Mouse (Mus musculus) olfactory bulb, adult 2 months (tissue): ENCODE measurements around the gene Gpam. TPM values are rescaled to one million over a fixed set of nuclear protein-coding genes. Genes with fewer than 3 reads are reported as not detected.

Source experiments
- H3K27ac ChIP-seq: fragments of 200-500 bp; 2 replicates; pipeline ENCODE4 v1.5.1; 2012; ENCODE audit warnings: low read depth, low read length; ENCODE audit not compliant: insufficient read depth
- H3K4me1 ChIP-seq: fragments of 200-500 bp; 2 replicates; pipeline ENCODE4 v1.6.1; 2012; ENCODE audit warnings: low read length; ENCODE audit not compliant: control insufficient read depth, insufficient read depth
- H3K4me3 ChIP-seq: fragments of 200-500 bp; 2 replicates; pipeline ENCODE4 v1.5.1; 2012; ENCODE audit warnings: mild to moderate bottlenecking, low read depth, low read length, moderate library complexity; ENCODE audit not compliant: insufficient read depth
- CTCF ChIP-seq: fragments of 200-500 bp; IDR thresholded peaks from 2 replicates; pipeline ENCODE4 v1.5.1; 2012; ENCODE audit warnings: low read depth, mild to moderate bottlenecking, low read length, moderate library complexity; ENCODE audit not compliant: insufficient read depth
- POLR2A ChIP-seq: fragments of 200-500 bp; IDR thresholded peaks from 2 replicates; pipeline ENCODE4 v1.6.1; 2012; ENCODE audit warnings: mild to moderate bottlenecking, low read depth, low read length, moderate library complexity; ENCODE audit not compliant: insufficient read depth
- WGBS: fragments of 180-500 bp; shearing (Covaris S2); methylation state at CpG from one replicate; pipeline ENCODE4 v1.1.7; 2018; 5-methylcytosine and 5-hydroxymethylcytosine counted together
- polyA plus RNA-seq: library from polyadenylated mRNA; stranded (reverse); fragments of >200 nt; gene quantifications from 2 replicates; pipeline ENCODE4 v1.2.4, GENCODE M21; 2012; ENCODE audit warnings: low replicate concordance; ENCODE audit not compliant: missing spikeins, insufficient read depth, insufficient read length

Gene Gpam
- polyA plus RNA-seq, 1 experiment: not detected

DNA sequence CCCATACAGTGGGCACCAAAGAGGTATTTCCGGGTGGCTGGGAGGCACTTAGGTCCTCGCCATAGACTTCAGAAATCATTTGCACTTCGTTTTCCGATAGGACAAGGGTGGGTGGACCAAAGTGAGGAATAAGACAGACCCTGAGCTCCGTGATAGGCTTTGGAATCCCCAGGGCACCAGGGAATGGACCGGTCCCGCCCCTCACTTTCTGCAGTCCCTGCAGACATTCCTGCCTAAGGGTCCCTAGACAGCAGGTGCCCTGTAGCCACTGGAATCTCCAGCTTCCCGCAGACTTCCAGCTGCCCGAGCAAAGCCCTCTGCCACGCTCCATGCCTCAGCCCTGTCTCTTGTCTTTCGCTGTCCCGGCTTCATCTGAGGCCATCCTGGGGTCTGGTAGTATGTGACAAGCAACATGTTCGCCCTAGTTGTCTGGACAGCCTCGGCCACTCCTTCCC is 65.6 kb downstream of the Gpam start:
- H3K4me3 ChIP-seq: peak overlapping the region; percentile 9; the same call in 1 of the 2 replicates
- peaks cover 13% of the 10 kb centered on the region for H3K4me1 ChIP-seq
- WGBS: 6% methylated on average over 14 of the region's 14 CpGs
- TF ChIP-seq POLR2A: no peak
- no peak for TF ChIP-seq CTCF
- H3K27ac ChIP-seq: no peak overlapping the region

- TF ChIP-seq POLR2A (no peak), CTCF (peak; percentile 54; the same call in 1 of the 2 replicates)
- 6% methylated on average over 7 of the region's 7 CpGs for WGBS
- Histone ChIP-seq H3K27ac (no peak overlapping the region), H3K4me1 (peaks cover 13% of the 10 kb centered on the region), H3K4me3 (no peak overlapping the region)
Measured at GRCm38 (mm10) chr19:55060964-55061363, 66.1 kb downstream of the Gpam start.

GRCm38 (mm10) chr19:55057483-55057882 is 69.6 kb downstream of the Gpam start:
- 84% methylated on average over 5 of the region's 5 CpGs for WGBS

GRCm38 (mm10) chr19:55055634-55056269 is 71.3 kb downstream of the Gpam start:
- WGBS: 93% methylated on average over 10 of the region's 10 CpGs
- H3K4me3 ChIP-seq: no peak overlapping the region

More at GRCm38 (mm10) chr19:55057483-55057882, 69.6 kb downstream of the Gpam start:
- Histone ChIP-seq H3K4me3 (no peak overlapping the region), H3K4me1 (peaks cover 7% of the 10 kb centered on the region), H3K27ac (no peak overlapping the region)
- TF ChIP-seq POLR2A: no peak
- TF ChIP-seq CTCF: no peak

DNA sequence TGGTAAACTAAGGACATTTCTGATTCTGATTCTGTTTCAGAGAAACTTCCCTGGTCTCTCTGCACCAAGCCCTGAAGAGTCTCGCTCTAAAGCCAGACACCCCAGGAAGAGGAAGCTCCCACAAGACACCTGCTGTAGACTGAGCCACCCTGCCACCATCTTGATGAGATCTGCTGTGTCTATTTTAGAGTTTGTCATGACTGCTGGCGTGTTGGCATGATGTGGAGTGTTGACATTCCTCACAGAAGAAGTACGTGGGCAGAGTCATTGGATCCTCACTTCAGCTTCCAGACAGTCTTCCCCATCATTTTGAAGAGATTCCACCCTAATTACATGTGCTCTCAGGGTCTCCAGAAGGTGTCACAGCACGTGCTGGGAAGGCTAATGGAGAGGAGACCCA is 73.9 kb downstream of the Gpam start:
- no peaks in the 10 kb centered on the region for H3K4me1 ChIP-seq
- no peak for TF ChIP-seq CTCF
- TF ChIP-seq POLR2A: no peak
- WGBS: 66% methylated on average over 4 of the region's 4 CpGs
- no peak overlapping the region for H3K27ac ChIP-seq
- no peak overlapping the region for H3K4me3 ChIP-seq

More at GRCm38 (mm10) chr19:55055634-55056269, 71.3 kb downstream of the Gpam start:
- no peaks in the 10 kb centered on the region for H3K4me1 ChIP-seq
- no peak overlapping the region for H3K27ac ChIP-seq
- TF ChIP-seq CTCF (no peak), POLR2A (no peak)

DNA sequence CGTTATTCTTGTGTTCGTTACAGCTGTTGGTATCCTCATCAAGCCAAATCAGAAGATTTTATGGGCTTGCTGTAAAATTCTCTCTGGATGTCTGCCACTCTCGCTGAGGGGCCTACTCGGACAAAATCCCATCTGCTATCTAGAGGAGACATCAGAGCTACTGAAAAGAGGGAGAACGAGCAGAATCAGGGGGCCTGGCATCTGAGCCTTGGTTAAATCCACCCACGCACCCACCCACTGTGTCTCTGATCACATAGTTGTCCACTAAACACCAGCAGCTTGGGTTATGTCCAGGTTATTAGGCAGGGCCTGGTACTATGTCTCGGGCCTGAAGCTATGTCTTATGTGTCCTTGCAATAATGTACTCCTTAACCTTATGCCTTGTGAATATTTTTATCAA is 89.6 kb downstream of the Gpam start:
- Histone ChIP-seq H3K4me3 (no peak overlapping the region), H3K27ac (no peak overlapping the region), H3K4me1 (no peaks in the 10 kb centered on the region)
- TF ChIP-seq POLR2A (no peak), CTCF (no peak)
- WGBS: 78% methylated on average over 7 of the region's 7 CpGs

DNA sequence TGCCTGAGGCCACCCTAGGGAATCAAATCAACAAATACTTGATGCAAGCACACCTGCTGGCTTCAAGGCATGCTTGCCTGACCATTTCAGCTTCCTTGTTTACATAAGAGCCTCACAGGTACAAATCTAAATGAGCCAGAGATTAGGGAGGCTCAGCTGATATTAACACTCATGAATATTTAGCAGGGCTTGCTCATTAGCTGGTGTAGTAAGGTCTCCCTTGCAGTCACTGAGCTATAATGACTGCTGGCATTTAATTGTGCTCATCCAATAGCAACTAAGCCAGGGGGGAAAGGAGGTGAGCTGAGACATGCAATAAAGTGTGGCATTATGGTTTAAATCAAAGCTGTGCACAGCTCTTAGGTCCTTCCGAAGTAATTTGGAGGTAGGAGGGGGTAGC is 108.2 kb downstream of the Gpam start:
- Histone ChIP-seq H3K4me3 (no peak overlapping the region), H3K4me1 (no peaks in the 10 kb centered on the region), H3K27ac (no peak overlapping the region)
- no peak for TF ChIP-seq POLR2A
- TF ChIP-seq CTCF: no peak
- 29% methylated on average over 1 of the region's 1 CpGs for WGBS

Other genes starting within 250 kb of the Gpam start
- not detected in 2 replicates for gene Tectb, start 53.5 kb upstream of the Gpam start, polyA plus RNA-seq
- not detected in 2 replicates for gene Gucy2g, start 114.0 kb upstream of the Gpam start, polyA plus RNA-seq
- not detected in 2 replicates for gene Acsl5, start 124.7 kb upstream of the Gpam start, polyA plus RNA-seq
- 810 TPM in 1 of 2 replicates, not detected in the other for gene Zdhhc6, start 188.8 kb upstream of the Gpam start, polyA plus RNA-seq
- not detected in 2 replicates for gene Vti1a, start 189.1 kb upstream of the Gpam start, polyA plus RNA-seq